Mouse (Mus musculus): ENCODE measurements around the gene Cyp2g1. TPM values are rescaled to one million over a fixed set of nuclear protein-coding genes. Genes with fewer than 3 reads are reported as not detected.

The Cyp2g1 gene
- not detected in 2 replicates for polyA plus RNA-seq (2015; fragmentation: Nextera tagmentation; extraction: Ambion mirVana)

DNA sequence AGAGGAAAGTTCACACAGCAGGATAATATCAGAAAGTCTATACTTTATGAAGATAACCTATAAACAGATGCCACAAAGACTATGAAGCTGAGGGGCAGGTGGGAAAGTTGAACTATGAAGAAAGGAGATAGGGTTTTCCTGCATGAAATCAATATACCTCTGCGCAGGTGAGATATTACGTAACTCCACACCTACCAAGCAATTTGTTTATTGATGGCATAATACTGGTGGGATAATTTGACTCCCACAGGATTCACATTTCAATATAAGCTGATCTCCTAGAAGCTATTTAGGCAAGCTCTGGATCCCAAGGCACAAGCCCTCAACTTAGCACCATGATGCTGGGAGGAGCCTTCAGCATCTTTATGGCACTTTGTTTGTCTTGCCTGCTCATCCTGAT lies at the start of gene Cyp2g1:
Gene Cyp2g1 (plus strand): TSS at position 301 of the 400 bp plus-strand sequence.
- no peaks in the 10 kb centered on the region for H3K4me1 ChIP-seq (replicated peaks)
- H3K27me3 ChIP-seq: no peaks in the 10 kb centered on the region
- H3K4me3 ChIP-seq (replicated peaks): no peak within 1 kb of the TSS
- DNase-seq: no peak
- no peaks in the 10 kb centered on the region for H3K9me3 ChIP-seq (replicated peaks)
- no peaks in the 10 kb centered on the region for H3K36me3 ChIP-seq
- ATAC-seq (ENCODE audit: low read depth): no peak
- no peak within 1 kb of the TSS for H3K4me2 ChIP-seq
- no peak within 1 kb of the TSS for H3K9ac ChIP-seq
- 63% methylated on average over 2 of the region's 2 CpGs for WGBS (ENCODE audit: insufficient replicate concordance)
- H3K27ac ChIP-seq: no peak within 1 kb of the TSS

DNA sequence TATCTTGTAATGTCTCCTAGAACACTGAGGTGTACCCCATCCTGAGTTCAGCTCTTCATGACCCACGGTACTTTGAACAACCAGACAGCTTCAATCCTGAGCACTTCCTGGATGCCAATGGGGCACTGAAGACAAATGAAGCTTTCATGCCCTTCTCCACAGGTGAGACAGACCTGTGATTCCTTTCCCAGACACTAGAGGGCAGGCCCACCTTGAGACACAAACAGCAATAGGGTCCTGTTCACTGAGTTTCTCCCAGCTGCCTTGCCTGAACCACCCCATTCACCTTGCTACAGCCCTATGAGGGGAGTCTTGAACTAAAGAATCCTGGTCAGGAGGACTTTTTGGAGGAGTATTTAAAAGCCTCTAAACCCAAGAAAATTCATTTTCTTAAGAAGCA lies 41.6 kb upstream of the Cyp2g1 start:
- DNase-seq: no peak

GRCm38 (mm10) chr7:26769881-26770470 lies 38.7 kb upstream of the Cyp2g1 start:
- Histone ChIP-seq H3K27me3 (no peaks in the 10 kb centered on the region), H3K4me3 (replicated peaks) (no peak overlapping the region), H3K36me3 (no peaks in the 10 kb centered on the region), H3K4me1 (replicated peaks) (no peaks in the 10 kb centered on the region), H3K9ac (no peak overlapping the region), H3K9me3 (replicated peaks) (no peaks in the 10 kb centered on the region), H3K27ac (no peak overlapping the region), H3K4me2 (no peak overlapping the region)
- WGBS (ENCODE audit: insufficient replicate concordance): 57% methylated on average over 9 of the region's 9 CpGs
- ATAC-seq (ENCODE audit: low read depth): no peak
- DNase-seq: no peak

More for the DNA sequence above, 41.6 kb upstream of the Cyp2g1 start:
- H3K9me3 ChIP-seq (replicated peaks): no peaks in the 10 kb centered on the region
- no peaks in the 10 kb centered on the region for H3K36me3 ChIP-seq
- no peak overlapping the region for H3K27ac ChIP-seq
- no peak for ATAC-seq (ENCODE audit: low read depth)
- no peak overlapping the region for H3K9ac ChIP-seq
- H3K4me3 ChIP-seq (replicated peaks): no peak overlapping the region
- H3K4me1 ChIP-seq (replicated peaks): no peaks in the 10 kb centered on the region
- no peak overlapping the region for H3K4me2 ChIP-seq
- no peaks in the 10 kb centered on the region for H3K27me3 ChIP-seq
- 31% methylated on average over 1 of the region's 1 CpGs for WGBS (ENCODE audit: insufficient replicate concordance)

DNA sequence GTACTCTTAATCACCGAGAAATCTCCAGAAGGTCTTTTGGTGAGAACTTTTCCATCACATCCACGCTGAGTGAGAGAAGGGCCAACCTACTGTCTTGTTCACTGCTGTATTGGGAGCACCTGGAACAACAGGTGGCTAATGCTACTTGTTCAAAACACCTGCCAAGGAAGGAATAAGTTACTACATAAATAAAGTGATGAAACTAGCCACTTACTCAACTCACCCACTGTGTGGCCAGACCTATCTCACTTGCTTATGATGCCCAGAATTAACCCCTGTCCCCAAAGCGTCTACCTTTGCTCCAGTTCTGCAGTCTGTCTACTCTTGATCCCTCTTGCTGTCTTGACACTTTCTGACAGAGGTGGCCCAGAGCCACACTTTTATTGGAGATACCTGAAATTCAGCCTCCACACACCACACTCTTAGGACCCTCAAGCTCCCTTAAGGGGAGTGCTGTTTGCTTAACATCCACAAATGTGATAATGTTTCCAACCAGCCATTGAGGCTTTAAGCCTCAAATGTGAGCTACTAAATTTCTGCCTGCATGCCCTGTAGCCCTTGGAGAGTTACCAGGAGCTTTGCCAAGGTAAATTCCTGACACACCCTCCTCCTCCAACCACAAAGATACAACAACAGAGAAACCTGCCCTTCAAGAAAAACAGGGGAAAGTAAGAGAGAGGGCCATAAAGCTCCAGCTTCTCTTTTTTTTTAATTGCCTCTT lies 35.7 kb upstream of the Cyp2g1 start:
- Histone ChIP-seq H3K9ac (no peak overlapping the region), H3K27ac (no peak overlapping the region), H3K4me2 (no peak overlapping the region), H3K9me3 (replicated peaks) (no peaks in the 10 kb centered on the region), H3K27me3 (no peaks in the 10 kb centered on the region), H3K4me3 (replicated peaks) (no peak overlapping the region), H3K4me1 (replicated peaks) (no peaks in the 10 kb centered on the region), H3K36me3 (no peaks in the 10 kb centered on the region)
- no peak for ATAC-seq (ENCODE audit: low read depth)
- 45% methylated on average over 3 of the region's 3 CpGs for WGBS (ENCODE audit: insufficient replicate concordance)
- no peak for DNase-seq

DNA sequence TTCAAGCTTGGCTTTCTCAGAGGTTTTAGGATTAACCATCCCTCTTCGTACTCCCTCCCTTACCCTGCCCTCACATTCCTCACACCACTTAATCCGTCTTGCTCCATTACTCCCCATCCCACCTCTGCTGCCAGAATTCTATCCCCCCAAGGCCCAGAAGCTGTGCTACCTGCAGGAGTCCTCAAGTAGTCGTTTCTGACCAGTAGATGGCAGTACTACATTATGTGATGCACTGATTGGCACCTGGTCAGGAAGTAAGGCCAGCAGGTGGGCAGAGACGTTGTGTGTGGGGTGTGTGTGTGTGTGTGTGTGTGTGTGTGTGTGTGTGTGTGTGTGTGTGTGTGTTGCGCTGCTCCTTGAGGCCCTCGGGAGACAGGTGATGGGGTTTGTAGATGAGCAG lies 32.8 kb upstream of the Cyp2g1 start:
- H3K4me2 ChIP-seq: no peak overlapping the region
- H3K4me3 ChIP-seq (replicated peaks): no peak overlapping the region
- no peak overlapping the region for H3K9ac ChIP-seq
- H3K36me3 ChIP-seq: no peaks in the 10 kb centered on the region
- no peak overlapping the region for H3K27ac ChIP-seq
- no peaks in the 10 kb centered on the region for H3K27me3 ChIP-seq
- H3K4me1 ChIP-seq (replicated peaks): no peaks in the 10 kb centered on the region
- DNase-seq (no peak), ATAC-seq (ENCODE audit: low read depth) (no peak)
- 11% methylated on average over 5 of the region's 6 CpGs for WGBS (ENCODE audit: insufficient replicate concordance)
- no peaks in the 10 kb centered on the region for H3K9me3 ChIP-seq (replicated peaks)

- Histone ChIP-seq H3K9me3 (replicated peaks) (no peaks in the 10 kb centered on the region), H3K4me2 (no peak overlapping the region), H3K4me3 (replicated peaks) (no peak overlapping the region), H3K27me3 (no peaks in the 10 kb centered on the region), H3K36me3 (no peaks in the 10 kb centered on the region), H3K27ac (no peak overlapping the region), H3K4me1 (replicated peaks) (no peaks in the 10 kb centered on the region), H3K9ac (no peak overlapping the region)
- WGBS (ENCODE audit: insufficient replicate concordance): 52% methylated on average over 2 of the region's 2 CpGs
- no peak for DNase-seq
- no peak for ATAC-seq (ENCODE audit: low read depth)
Measured at GRCm38 (mm10) chr7:26777806-26778205, 30.9 kb upstream of the Cyp2g1 start.

- DNase-seq: peak; percentile 4
- Histone ChIP-seq H3K27ac (no peak overlapping the region), H3K4me1 (replicated peaks) (no peaks in the 10 kb centered on the region), H3K4me2 (no peak overlapping the region), H3K36me3 (no peaks in the 10 kb centered on the region), H3K9me3 (replicated peaks) (no peaks in the 10 kb centered on the region), H3K27me3 (no peaks in the 10 kb centered on the region), H3K4me3 (replicated peaks) (no peak overlapping the region), H3K9ac (no peak overlapping the region)
- 28% methylated on average over 6 of the region's 6 CpGs for WGBS (ENCODE audit: insufficient replicate concordance)
- ATAC-seq (ENCODE audit: low read depth): no peak
Measured at GRCm38 (mm10) chr7:26778474-26778873, 30.2 kb upstream of the Cyp2g1 start.

DNA sequence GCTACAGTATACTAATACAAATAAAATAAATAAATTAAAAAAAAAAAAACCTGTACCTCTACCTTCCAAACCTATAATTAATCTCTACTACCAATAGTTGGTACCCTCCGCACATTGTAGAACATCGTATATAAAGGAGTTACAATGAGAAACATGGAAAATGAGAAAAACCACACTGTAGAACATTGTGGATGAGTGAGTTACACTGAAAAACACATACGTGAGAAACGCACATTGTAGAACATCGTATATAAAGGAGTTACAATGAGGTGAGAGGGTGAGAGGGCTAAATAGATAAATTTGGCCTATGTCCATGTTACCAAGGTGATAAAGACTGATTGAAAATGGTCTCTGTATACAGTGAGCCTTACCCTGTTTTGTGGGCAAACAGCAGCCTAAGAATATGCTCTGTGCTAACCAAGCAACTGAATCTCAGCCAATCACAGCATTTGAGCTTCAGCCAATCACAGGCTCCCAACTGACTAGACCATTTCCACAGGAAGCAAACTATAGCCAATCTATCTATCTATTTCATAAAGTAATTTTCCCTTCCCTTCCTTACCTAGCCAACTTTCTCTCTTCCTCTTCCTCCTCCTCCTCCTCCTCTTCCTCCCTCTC lies 28.8 kb upstream of the Cyp2g1 start:
- Histone ChIP-seq H3K4me1 (replicated peaks) (no peaks in the 10 kb centered on the region), H3K9ac (no peak overlapping the region), H3K36me3 (no peaks in the 10 kb centered on the region), H3K27ac (no peak overlapping the region), H3K4me3 (replicated peaks) (no peak overlapping the region), H3K9me3 (replicated peaks) (no peaks in the 10 kb centered on the region), H3K4me2 (no peak overlapping the region), H3K27me3 (no peaks in the 10 kb centered on the region)
- WGBS (ENCODE audit: insufficient replicate concordance): 67% methylated on average over 5 of the region's 5 CpGs
- DNase-seq: no peak
- ATAC-seq (ENCODE audit: low read depth): no peak

DNA sequence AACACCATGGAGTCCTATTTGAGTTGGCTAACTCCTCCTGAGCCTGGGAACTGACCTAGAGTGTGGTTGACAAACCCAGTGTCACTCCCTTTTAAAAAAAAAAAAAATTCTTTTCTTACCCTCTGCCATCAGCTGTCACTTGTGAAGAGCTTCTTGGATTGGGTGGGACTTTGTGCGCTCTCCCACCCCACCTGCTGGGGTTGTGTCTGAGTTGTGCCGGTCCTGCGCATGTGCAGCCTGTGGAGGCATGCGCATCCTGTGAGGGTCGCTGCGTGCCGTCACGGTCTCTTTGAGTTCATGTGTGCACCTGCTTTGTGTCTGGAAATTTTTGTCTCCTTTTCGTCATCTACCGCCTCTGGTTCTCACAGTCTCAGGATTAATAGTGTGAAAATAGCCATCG lies 28.2 kb upstream of the Cyp2g1 start:
- 13% methylated on average over 11 of the region's 11 CpGs for WGBS (ENCODE audit: insufficient replicate concordance)
- Histone ChIP-seq H3K9ac (no peak overlapping the region), H3K9me3 (replicated peaks) (no peaks in the 10 kb centered on the region), H3K36me3 (no peaks in the 10 kb centered on the region), H3K4me2 (no peak overlapping the region), H3K4me3 (replicated peaks) (no peak overlapping the region), H3K27me3 (no peaks in the 10 kb centered on the region), H3K27ac (no peak overlapping the region), H3K4me1 (replicated peaks) (no peaks in the 10 kb centered on the region)
- ATAC-seq (ENCODE audit: low read depth) (no peak), DNase-seq (no peak)

DNA sequence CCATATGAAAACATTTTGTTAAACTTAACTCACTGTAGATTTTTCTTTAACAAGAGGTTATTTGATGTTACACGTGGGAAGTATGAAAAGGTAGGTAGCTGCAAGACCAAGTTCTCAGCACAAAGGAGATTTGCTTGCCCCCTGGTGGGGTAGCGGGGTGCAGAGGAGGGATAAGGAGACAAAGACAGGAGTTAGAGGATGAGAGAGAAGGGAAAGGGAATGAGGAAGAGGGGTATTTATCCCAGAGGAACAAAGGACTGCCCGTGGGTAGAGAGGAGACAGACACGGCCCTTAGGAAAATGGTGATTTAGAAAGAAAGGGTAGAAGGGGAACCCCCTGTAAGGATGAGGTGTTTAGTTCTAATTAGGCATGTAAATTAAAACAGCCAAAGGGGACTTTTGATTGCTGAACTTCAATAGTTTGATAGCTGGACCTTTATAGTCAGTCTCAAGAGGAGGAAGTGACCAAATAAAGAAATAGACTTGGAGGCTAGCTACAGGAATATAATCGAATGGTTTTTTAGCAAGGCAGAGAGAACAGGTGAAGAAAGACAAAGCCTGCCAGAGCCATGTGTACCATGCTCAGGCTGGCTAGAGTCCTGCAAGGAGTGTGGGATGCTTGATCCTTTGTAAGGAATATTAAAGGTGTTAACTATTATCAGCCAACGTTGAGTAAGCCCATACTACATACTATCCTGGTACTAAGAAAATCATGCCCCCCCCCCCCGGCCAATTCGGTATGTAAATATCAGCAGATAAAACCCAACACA lies 27.5 kb upstream of the Cyp2g1 start:
- Histone ChIP-seq H3K27ac (no peak overlapping the region), H3K4me3 (replicated peaks) (no peak overlapping the region), H3K9ac (no peak overlapping the region), H3K27me3 (no peaks in the 10 kb centered on the region), H3K4me2 (no peak overlapping the region), H3K9me3 (replicated peaks) (no peaks in the 10 kb centered on the region), H3K36me3 (no peaks in the 10 kb centered on the region), H3K4me1 (replicated peaks) (no peaks in the 10 kb centered on the region)
- WGBS (ENCODE audit: insufficient replicate concordance): 17% methylated on average over 8 of the region's 8 CpGs
- no peak for DNase-seq
- no peak for ATAC-seq (ENCODE audit: low read depth)

GRCm38 (mm10) chr7:26781767-26782131 lies 26.9 kb upstream of the Cyp2g1 start:
- Histone ChIP-seq H3K4me3 (replicated peaks) (no peak overlapping the region), H3K27me3 (no peaks in the 10 kb centered on the region), H3K4me1 (replicated peaks) (no peaks in the 10 kb centered on the region), H3K4me2 (no peak overlapping the region), H3K27ac (no peak overlapping the region), H3K9ac (no peak overlapping the region), H3K36me3 (no peaks in the 10 kb centered on the region), H3K9me3 (replicated peaks) (no peaks in the 10 kb centered on the region)
- 31% methylated on average over 8 of the region's 8 CpGs for WGBS (ENCODE audit: insufficient replicate concordance)
- DNase-seq: no peak
- peak; percentile 47; the same call in 1 of the 2 replicates for ATAC-seq (ENCODE audit: low read depth)

All from liver, embryonic 13.5 days (tissue).